Mouse (Mus musculus) CH12.LX (cell line): Measurements from ENCODE around the gene Ppt1. TPM values are rescaled to one million over a fixed set of nuclear protein-coding genes. Genes with fewer than 3 reads are reported as not detected.

Experiments
- DNase-seq: peaks from one replicate; pipeline ENCODE4 v3.0.0-alpha.2; 2013; ENCODE audit errors: extremely low read depth
- H3K27ac ChIP-seq: 2 replicates; pipeline ENCODE4 v1.5.1; 2012; ENCODE audit warnings: low read depth, mild to moderate bottlenecking, control low read depth, moderate library complexity; ENCODE audit not compliant: insufficient read depth
- H3K27me3 ChIP-seq: replicated peaks from 2 replicates; pipeline ENCODE3; 2012; ENCODE audit warnings: inconsistent platforms
- H3K36me3 ChIP-seq, 2 experiments: replicated peaks in 1 of 2; 2 replicates each; pipeline versions ENCODE3 to v1.6.1; 2012; ENCODE audit warnings: inconsistent platforms in 1 of 2, low read length in 1 of 2, mild to moderate bottlenecking in 1 of 2, mixed read lengths in 1 of 2, moderate library complexity in 1 of 2; ENCODE audit not compliant: control insufficient read depth in 1 of 2, insufficient read depth in 1 of 2
- H3K4me1 ChIP-seq, 2 experiments: 2 replicates each; pipeline ENCODE4 v1.6.1; 2012; ENCODE audit warnings: inconsistent platforms in 1 of 2, moderate library complexity in 1 of 2; ENCODE audit not compliant: insufficient read depth in 2 of 2, control insufficient read depth in 1 of 2
- H3K4me2 ChIP-seq: 2 replicates; pipeline ENCODE4 v1.6.1; 2012; ENCODE audit warnings: low read depth, mild to moderate bottlenecking, control low read depth; ENCODE audit not compliant: poor library complexity, insufficient read depth, severe bottlenecking
- H3K4me3 ChIP-seq, 3 experiments: fragments of 150-350 bp in 1 of 3; sonication (generic) in 1 of 3; replicated peaks in 1 of 3; 2 replicates each; pipeline versions ENCODE3 to v1.5.1; 2011 to 2012; ENCODE audit warnings: low read depth in 2 of 3, low read length in 2 of 3, mild to moderate bottlenecking in 2 of 3, moderate library complexity in 2 of 3, control low read depth in 1 of 3, improper control_type of control experiment in 1 of 3, inconsistent platforms in 1 of 3, mixed read lengths in 1 of 3; ENCODE audit not compliant: poor library complexity in 1 of 3
- H3K79me2 ChIP-seq: replicated peaks from 2 replicates; pipeline ENCODE4 v1.6.1; 2012; ENCODE audit warnings: mild to moderate bottlenecking, moderate library complexity; ENCODE audit not compliant: control insufficient read depth, poor library complexity, insufficient read depth, severe bottlenecking; ENCODE audit errors: extremely low read depth
- H3K9ac ChIP-seq: 2 replicates; pipeline ENCODE4 v1.6.1; 2012; ENCODE audit warnings: low read depth, mild to moderate bottlenecking, control low read depth, moderate library complexity; ENCODE audit not compliant: insufficient read depth
- H3K9me3 ChIP-seq: replicated peaks from 2 replicates; pipeline ENCODE3; 2012; ENCODE audit warnings: low read length, inconsistent platforms, mixed read lengths
- BHLHE40 ChIP-seq: IDR thresholded peaks from 2 replicates; pipeline ENCODE4 v1.6.1; 2011; ENCODE audit warnings: mild to moderate bottlenecking, low read depth, low read length, improper control_type of control experiment
- CTCF ChIP-seq, 2 experiments: IDR thresholded peaks in 1 of 2; conservative IDR thresholded peaks in 1 of 2; 2 replicates each; pipeline ENCODE4 v1.5.1; 2011 to 2012; ENCODE audit warnings: low read depth in 2 of 2, low read length in 2 of 2, improper control_type of control experiment in 1 of 2, inconsistent platforms in 1 of 2, mild to moderate bottlenecking in 1 of 2, moderate library complexity in 1 of 2
- E2F4 ChIP-seq: IDR thresholded peaks from 2 replicates; pipeline ENCODE4 v1.6.1; 2011; ENCODE audit warnings: low read depth, low read length, improper control_type of control experiment; ENCODE audit not compliant: insufficient replicate concordance
- ELF1 ChIP-seq: IDR thresholded peaks from 2 replicates; pipeline ENCODE4 v1.6.1; 2014; ENCODE audit warnings: low read depth, mild to moderate bottlenecking, inconsistent platforms, low read length, improper control_type of control experiment
- EP300 ChIP-seq: IDR thresholded peaks from 2 replicates; pipeline ENCODE4 v1.6.1; 2011; ENCODE audit warnings: low read length, improper control_type of control experiment
- ETS1 ChIP-seq: conservative IDR thresholded peaks from 2 replicates; pipeline ENCODE4 v1.6.1; 2012; ENCODE audit warnings: low read depth, mild to moderate bottlenecking, inconsistent platforms, low read length, improper control_type of control experiment, moderate library complexity
- HCFC1 ChIP-seq: IDR thresholded peaks from 2 replicates; pipeline ENCODE4 v1.6.1; 2012; ENCODE audit warnings: low read depth, mild to moderate bottlenecking, inconsistent platforms, low read length, improper control_type of control experiment
- IRF4 ChIP-seq: IDR thresholded peaks from 2 replicates; pipeline ENCODE4 v1.6.1; 2014; ENCODE audit warnings: low read depth, mild to moderate bottlenecking, inconsistent platforms, low read length, improper control_type of control experiment
- JUN ChIP-seq: IDR thresholded peaks from 2 replicates; pipeline ENCODE4 v1.6.1; 2011; ENCODE audit warnings: low read depth, mild to moderate bottlenecking, low read length, improper control_type of control experiment, moderate library complexity; ENCODE audit not compliant: insufficient read depth
- JUND ChIP-seq: conservative IDR thresholded peaks from 2 replicates; pipeline ENCODE4 v1.6.1; 2011; ENCODE audit warnings: low read depth, low read length, improper control_type of control experiment
- MAX ChIP-seq: IDR thresholded peaks from 2 replicates; pipeline ENCODE4 v1.6.1; 2011; ENCODE audit warnings: low read length, improper control_type of control experiment
- MAZ ChIP-seq: IDR thresholded peaks from 2 replicates; pipeline ENCODE4 v1.6.1; 2012; ENCODE audit warnings: low read depth, mild to moderate bottlenecking, inconsistent platforms, low read length, improper control_type of control experiment, moderate library complexity
- MEF2A ChIP-seq: IDR thresholded peaks from 2 replicates; pipeline ENCODE4 v1.6.1; 2014; ENCODE audit warnings: low read depth, mild to moderate bottlenecking, inconsistent platforms, low read length, improper control_type of control experiment, borderline replicate concordance
- MXI1 ChIP-seq: IDR thresholded peaks from 2 replicates; pipeline ENCODE4 v1.6.1; 2011; ENCODE audit warnings: mild to moderate bottlenecking, low read depth, low read length, improper control_type of control experiment
- MYC ChIP-seq: IDR thresholded peaks from 2 replicates; pipeline ENCODE4 v1.6.1; 2011; ENCODE audit warnings: low read depth, mild to moderate bottlenecking, improper control_type of control experiment, low read length
- NELFE ChIP-seq: IDR thresholded peaks from 2 replicates; pipeline ENCODE4 v1.6.1; 2011; ENCODE audit warnings: low read depth, low read length, improper control_type of control experiment
- NRF1 ChIP-seq: IDR thresholded peaks from 2 replicates; pipeline ENCODE4 v1.6.1; 2014; ENCODE audit warnings: low read depth, mild to moderate bottlenecking, inconsistent platforms, low read length, improper control_type of control experiment, moderate library complexity
- POLR2AphosphoS2 ChIP-seq: IDR thresholded peaks from 2 replicates; pipeline ENCODE4 v1.6.1; 2011; ENCODE audit warnings: low read depth, low read length, improper control_type of control experiment
- RAD21 ChIP-seq: IDR thresholded peaks from 2 replicates; pipeline ENCODE4 v1.6.1; 2011; ENCODE audit warnings: low read depth, mild to moderate bottlenecking, low read length, improper control_type of control experiment, moderate library complexity
- RCOR1 ChIP-seq: conservative IDR thresholded peaks from 2 replicates; pipeline ENCODE4 v1.6.1; 2012; ENCODE audit warnings: low read depth, mild to moderate bottlenecking, inconsistent platforms, low read length, improper control_type of control experiment
- SIN3A ChIP-seq: IDR thresholded peaks from 2 replicates; pipeline ENCODE4 v1.6.1; 2012; ENCODE audit warnings: low read length, improper control_type of control experiment, inconsistent platforms
- SMC3 ChIP-seq: IDR thresholded peaks from 2 replicates; pipeline ENCODE4 v1.6.1; 2011; ENCODE audit warnings: low read depth, low read length, improper control_type of control experiment
- UBTF ChIP-seq: IDR thresholded peaks from 2 replicates; pipeline ENCODE4 v1.6.1; 2012; ENCODE audit warnings: low read depth, mild to moderate bottlenecking, inconsistent platforms, low read length, improper control_type of control experiment, moderate library complexity
- ZMIZ1 ChIP-seq: IDR thresholded peaks from 2 replicates; pipeline ENCODE4 v1.6.1; 2012; ENCODE audit warnings: low read depth, mild to moderate bottlenecking, inconsistent platforms, low read length, improper control_type of control experiment
- ZNF384 ChIP-seq: IDR thresholded peaks from 2 replicates; pipeline ENCODE4 v1.6.1; 2012; ENCODE audit warnings: low read depth, low read length, improper control_type of control experiment, inconsistent platforms
- dilution Hi-C: fragments of 300-500 bp; cut with MboI; formaldehyde crosslinking; loops from 2 replicates; pipeline ENCODE4 v1.14.3; 2020; ENCODE audit warnings: low sequenced_read_pairs; ENCODE audit not compliant: extremely low pct_unique_long_range_greater_than_20kb, extremely low pct_ligation_motif_present
- in situ Hi-C: fragments of 300-500 bp; cut with MboI; formaldehyde crosslinking; loops from 3 replicates; pipeline ENCODE4 v1.14.3; 2019; ENCODE audit warnings: low sequenced_read_pairs, low pct_ligation_motif_present, low pct_unique_long_range_greater_than_20kb, mixed read lengths
- polyA plus RNA-seq: library from polyadenylated mRNA; unstranded; fragments of >175 nt; gene quantifications from 2 replicates; pipeline ENCODE4 v1.2.1, GENCODE M21; 2012; ENCODE audit warnings: low read depth; ENCODE audit not compliant: insufficient read length
- total RNA-seq, 2 experiments: library from RNA; depleted of rRNA; stranded (reverse); fragments of 300-350 nt in 1 of 2; fragments of >200 nt in 1 of 2; gene quantifications; 2 replicates each; pipeline ENCODE4 v1.2.3; 2012 to 2014

Gene Ppt1
- total and polyA plus RNA-seq, 3 experiments, result 23.8 to 30.7 (median 23.9) TPM

DNA sequence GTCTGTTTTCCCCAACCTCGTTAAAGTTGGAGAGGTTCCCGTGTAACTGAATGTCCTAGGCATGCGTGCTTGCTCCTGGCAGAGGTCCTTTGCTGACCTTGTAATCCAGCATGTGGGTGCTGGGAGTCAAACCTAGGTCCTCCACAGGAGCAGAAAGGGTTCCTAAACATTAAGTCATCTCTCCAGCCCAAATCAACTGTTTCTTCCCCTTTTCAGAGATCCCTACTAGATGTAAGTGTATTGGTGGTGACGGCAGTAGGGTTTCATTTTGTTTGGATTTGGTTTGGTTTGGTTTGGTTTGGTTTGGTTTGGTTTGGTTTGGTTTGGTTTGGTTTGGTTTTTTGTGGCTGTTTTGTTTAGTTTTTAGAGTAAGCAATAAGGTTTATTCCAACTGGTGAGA, 61.7 kb downstream of the Ppt1 start:
- in situ Hi-C loops (no loop called here), dilution Hi-C loops (no loop called here)
- H3K9me3 ChIP-seq, result peaks cover 4% of the 10 kb centered on the region
- H3K79me2 ChIP-seq, result no peaks in the 10 kb centered on the region
- H3K36me3 ChIP-seq, result no peaks in the 10 kb centered on the region
- DNase-seq, result no peak
- no peaks in the 10 kb centered on the region for H3K27me3 ChIP-seq
- no peak overlapping the region for H3K27ac ChIP-seq
- TF ChIP-seq MXI1, result no peak
- no peak for TF ChIP-seq MAX
- TF ChIP-seq ZNF384, result no peak
- TF ChIP-seq E2F4, result no peak
- TF ChIP-seq NRF1, result no peak
- TF ChIP-seq BHLHE40, result no peak
- no peak for TF ChIP-seq MYC
- no peak for TF ChIP-seq RCOR1
- TF ChIP-seq, all 38 proteins: peak for 0
- Histone ChIP-seq H3K4me2 (no peak overlapping the region), H3K4me1 (peaks cover 0 to 8% of the 10 kb centered on the region in 2 experiments; a peak in 1 of 4 replicates), H3K4me3 (no peak overlapping the region), H3K9ac (no peak overlapping the region)

DNA sequence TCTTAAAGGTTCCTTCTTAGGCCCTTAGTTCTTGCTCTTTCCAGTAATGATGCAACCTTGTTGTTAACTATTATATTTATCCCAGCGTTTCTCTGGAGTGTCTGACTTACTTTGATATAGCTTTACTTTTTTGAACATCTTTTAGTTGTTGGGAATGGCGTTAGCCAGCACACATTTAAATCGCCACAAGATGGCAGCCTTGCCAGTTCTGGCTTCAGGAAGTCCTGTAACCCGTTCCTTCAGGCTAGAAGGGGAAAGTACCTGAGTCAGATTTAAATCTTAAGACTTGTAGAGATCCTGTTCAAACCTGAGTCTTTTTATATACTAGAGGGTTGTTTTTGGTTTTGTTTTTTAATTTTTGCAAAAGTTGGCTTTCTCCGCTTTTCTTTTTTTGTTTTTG, 62.3 kb downstream of the Ppt1 start:
- no peak overlapping the region for H3K4me3 ChIP-seq
- H3K36me3 ChIP-seq, result no peaks in the 10 kb centered on the region
- in situ Hi-C loops (no loop called here), dilution Hi-C loops (no loop called here)
- peak; percentile 87 for DNase-seq
- peaks cover 1 to 9% of the 10 kb centered on the region in 2 experiments; a peak in 2 of 4 replicates for H3K4me1 ChIP-seq
- H3K9ac ChIP-seq, result no peak overlapping the region
- no peak overlapping the region; the same call in 1 of the 2 replicates for H3K4me2 ChIP-seq
- no peak overlapping the region for H3K27ac ChIP-seq
- no peaks in the 10 kb centered on the region for H3K79me2 ChIP-seq
- no peak for TF ChIP-seq ZNF384
- TF ChIP-seq RAD21, result peak; percentile 73
- TF ChIP-seq JUN, result no peak
- TF ChIP-seq BHLHE40, result no peak
- no peak for TF ChIP-seq MAZ
- TF ChIP-seq CTCF (conservative IDR thresholded peaks at IDR 0.05 in 1 of 2, IDR thresholded peaks at IDR 0.05 in 1 of 2; ENCODE audit: low read depth in 2 of 2, low read length in 2 of 2), result peak in 1 of 2 experiments; percentile 91; a peak in 3 of 4 replicates
- no peak for TF ChIP-seq MAX
- 0 out of 2 replicates have a peak, but pooled peaks have one; percentile 46 for TF ChIP-seq SIN3A
- TF ChIP-seq MEF2A, result peak; percentile 29; the same call in 1 of the 2 replicates
- TF ChIP-seq SMC3, result peak; percentile 84
- peak; percentile 82 for TF ChIP-seq ELF1
- no peak; the same call in 1 of the 2 replicates for TF ChIP-seq JUND
- TF ChIP-seq EP300, result no peak
- peak; percentile 36; the same call in 1 of the 2 replicates for TF ChIP-seq MYC
- no peak for TF ChIP-seq UBTF
- TF ChIP-seq ZMIZ1, result no peak
- 0 out of 2 replicates have a peak, but pooled peaks have one; percentile 30 for TF ChIP-seq IRF4
- no peak for TF ChIP-seq NELFE
- TF ChIP-seq ETS1, result no peak
- TF ChIP-seq HCFC1, result no peak
- no peak for TF ChIP-seq POLR2AphosphoS2
- no peaks in the 10 kb centered on the region for H3K27me3 ChIP-seq
- H3K9me3 ChIP-seq, result peaks cover 4% of the 10 kb centered on the region
